Mouse (Mus musculus): ENCODE results near the gene Wdr74.

The Wdr74 gene

GRCm38 (mm10) chr19:8747368-8747767 lies 11.7 kb downstream of the Wdr74 start:
- no peak for DNase-seq

DNA sequence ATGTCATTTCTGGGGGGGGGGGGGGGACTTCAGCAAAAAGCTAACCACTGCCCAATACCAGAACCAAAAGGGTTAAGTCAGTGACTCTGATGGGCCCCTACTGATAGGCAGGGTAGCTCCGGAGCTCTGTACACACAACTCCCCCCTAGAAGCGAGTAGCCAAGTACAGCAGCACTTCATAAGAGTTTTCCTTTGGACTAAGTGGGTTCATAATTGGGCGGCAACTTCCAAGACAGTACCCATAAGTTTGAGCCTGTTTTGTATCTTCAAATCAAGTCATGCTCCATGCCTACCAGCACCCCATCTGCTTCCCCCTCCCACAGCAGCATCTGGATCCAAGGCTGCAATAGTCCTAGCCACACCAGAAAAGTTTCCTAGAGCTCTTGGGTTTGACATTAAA lies 20.0 kb downstream of the Wdr74 start:
- no peak for DNase-seq

DNA sequence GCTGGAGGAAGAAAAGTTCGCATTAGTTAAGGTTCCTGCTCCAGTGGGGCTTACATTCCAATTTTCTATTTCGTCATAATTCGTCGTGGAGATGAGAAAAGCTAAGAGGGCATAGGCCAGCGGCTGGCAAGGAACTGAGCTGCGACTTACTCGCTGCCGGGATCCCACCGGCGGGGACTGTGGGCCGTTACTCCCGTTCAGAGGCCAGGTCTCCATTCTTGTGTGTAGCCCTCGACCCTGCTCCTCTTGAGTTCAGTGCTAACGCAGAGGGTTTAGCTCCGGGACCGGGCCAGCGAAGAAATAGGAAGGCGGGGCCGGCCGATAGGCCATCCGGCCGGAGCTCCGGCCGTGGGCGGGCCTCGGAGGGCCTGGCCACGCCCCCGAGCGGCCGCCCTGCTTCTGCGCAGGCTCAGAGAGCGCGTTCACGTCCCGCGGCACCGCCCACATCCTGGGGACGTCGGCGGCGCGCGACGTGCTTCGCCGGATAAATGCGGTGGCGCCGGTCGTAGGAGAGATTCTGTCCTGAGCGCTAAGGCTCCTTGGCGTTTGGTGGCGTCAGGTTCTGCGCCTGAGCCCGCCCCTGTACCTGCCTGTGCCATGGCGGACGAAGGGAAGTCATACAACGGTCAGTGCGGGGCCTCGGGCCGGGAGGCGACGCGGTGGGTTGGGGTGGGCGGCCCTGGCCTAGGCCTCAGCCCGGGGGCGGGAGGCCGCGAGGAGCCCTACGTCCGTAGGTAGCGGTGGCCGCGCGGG lies 21.2 kb downstream of the Wdr74 start, which contains the start of gene Nxf1:
Gene Nxf1, plus strand, starts transcription at position 439 of the 753 bp plus-strand sequence.
- peak; percentile 95 for DNase-seq

GRCm38 (mm10) chr19:8757471-8757998 lies 21.9 kb downstream of the Wdr74 start:
- DNase-seq = no peak

DNA sequence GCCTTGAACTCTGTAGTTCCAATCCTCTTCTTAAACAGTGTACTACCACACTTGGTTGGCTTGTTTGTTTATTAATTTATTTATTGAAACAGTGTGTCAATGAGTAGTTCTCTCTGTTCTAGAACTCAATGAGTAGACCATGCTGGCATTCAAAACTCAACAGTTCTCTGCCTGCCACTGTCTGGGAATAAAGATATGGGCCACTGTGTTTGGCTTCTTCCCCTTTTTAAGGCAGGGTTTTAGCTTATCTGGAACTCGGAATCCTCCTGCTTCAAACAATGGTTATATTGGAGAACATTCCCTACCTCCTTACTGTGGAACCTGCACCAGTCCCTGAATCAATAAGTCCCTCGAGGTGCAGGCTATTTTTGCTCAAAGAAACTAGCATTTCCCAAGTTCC lies 23.3 kb downstream of the Wdr74 start:
- no peak for DNase-seq

DNA sequence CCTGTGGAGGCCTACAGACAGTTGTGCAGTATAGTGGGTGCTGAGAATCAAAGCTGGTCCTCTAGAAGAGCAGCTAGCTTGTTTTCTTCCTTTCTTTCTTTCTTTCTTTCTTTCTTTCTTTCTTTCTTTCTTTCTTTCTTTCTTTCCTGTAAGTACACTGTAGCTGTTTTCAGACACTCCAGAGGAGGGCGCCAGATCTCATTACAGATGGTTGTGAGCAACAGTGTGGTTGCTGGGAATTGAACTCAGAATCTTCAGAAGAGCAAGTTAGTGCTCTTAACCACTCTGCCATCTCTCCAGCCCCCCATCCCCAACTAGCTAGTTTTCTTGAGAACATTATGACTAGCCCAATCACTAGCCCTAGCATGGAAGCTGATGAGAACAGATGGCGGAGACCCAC lies 25.1 kb downstream of the Wdr74 start:
- DNase-seq = no peak

GRCm38 (mm10) chr19:8763276-8763675 lies 27.6 kb downstream of the Wdr74 start:
- DNase-seq = no peak

DNA sequence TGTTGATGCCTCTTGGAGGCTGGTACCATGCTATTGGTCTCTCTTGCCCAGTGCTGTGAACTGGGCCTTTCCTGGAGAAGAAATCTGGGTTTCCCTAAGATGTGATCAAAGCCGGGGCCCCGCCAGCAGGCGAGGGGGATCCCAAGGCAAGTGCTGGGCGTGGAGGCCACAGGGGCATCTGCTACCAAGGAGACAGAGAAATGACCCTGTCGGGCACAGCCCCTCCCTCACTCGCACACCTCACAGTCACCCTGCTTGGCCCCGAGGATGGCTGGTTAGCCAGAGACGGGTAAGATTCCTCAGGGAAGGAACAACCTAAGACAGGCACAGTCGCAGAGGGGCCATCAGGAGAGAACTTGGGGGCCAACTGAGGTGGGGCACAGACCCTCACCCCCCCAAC lies 29.9 kb downstream of the Wdr74 start:
- DNase-seq = no peak

DNA sequence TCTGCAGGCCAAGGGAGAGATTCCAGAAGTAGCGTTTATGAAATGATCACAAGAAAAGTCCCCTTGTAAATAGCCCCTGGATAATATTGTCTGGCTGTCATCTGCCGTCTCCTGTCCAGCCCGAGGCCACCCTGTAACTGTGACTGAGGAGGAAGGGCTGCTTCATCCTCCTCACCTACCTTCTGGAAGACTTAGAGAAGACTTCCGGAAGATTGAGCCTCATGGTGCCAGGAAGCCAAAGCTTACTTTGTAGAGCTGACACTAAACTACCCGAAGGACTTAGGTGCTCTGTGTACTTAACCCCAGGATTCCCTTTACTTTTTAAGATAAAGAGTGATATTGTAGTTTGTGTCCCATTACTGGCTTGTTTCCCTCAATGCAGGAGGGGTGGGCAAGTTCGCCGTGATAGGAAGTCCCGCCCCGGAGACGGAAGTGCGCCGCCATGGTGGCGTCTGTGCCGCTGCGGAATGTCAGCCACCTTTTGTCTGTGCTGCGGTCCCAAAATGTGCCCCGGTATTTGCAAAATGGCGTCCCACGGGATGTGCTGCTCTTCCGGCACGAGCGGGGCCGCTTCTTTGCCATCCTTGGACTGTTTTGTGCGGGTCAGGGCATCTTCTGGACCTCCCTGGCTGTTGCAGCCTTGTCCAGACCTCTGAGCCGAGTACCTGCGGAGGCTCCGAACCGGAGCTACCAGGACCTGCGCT lies 35.1 kb downstream of the Wdr74 start, which contains the start of gene Tmem223:
Gene Tmem223, plus strand, starts transcription at position 430 of the 704 bp plus-strand sequence.
- peak; percentile 79 for DNase-seq

- no peak for DNase-seq
Observed at GRCm38 (mm10) chr19:8772996-8773395, 37.4 kb downstream of the Wdr74 start.

GRCm38 (mm10) chr19:8773409-8773808 lies 37.8 kb downstream of the Wdr74 start:
- no peak for DNase-seq

- peak; percentile 97 for DNase-seq
Observed at GRCm38 (mm10) chr19:8774086-8774835, 38.6 kb downstream of the Wdr74 start, which contains the start of gene Tmem179b. Gene Tmem179b (minus strand): TSS chr19:8774467.

DNA sequence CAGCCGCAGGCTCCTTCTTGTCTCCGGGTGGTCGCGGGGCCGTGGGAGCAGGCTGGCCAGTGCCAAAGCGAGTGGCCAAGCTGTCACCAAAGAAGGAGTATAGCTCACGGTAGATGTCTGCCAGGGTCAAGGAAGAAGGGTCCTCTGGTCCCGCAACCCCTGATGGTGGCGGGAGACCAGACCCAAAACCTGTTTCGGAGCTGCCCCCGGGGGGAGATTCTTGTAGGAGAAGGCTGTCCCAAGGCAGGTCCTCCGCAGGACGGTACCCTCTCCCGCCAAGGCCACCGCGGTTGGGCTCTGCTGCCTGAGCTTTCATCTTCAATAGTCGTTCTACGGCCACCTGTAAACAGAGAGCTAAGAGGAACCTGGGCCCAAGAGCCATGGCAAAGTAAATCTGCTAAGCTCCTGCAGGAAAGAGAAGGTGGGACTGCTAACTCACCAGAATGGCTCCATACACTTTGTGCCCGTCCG lies 39.4 kb downstream of the Wdr74 start:
- no peak for DNase-seq

- peak; percentile 89 for DNase-seq
Observed at GRCm38 (mm10) chr19:8786008-8786781, 50.6 kb downstream of the Wdr74 start, which contains the start of gene Taf6l. Gene Taf6l (minus strand): TSS chr19:8786417.

DNA sequence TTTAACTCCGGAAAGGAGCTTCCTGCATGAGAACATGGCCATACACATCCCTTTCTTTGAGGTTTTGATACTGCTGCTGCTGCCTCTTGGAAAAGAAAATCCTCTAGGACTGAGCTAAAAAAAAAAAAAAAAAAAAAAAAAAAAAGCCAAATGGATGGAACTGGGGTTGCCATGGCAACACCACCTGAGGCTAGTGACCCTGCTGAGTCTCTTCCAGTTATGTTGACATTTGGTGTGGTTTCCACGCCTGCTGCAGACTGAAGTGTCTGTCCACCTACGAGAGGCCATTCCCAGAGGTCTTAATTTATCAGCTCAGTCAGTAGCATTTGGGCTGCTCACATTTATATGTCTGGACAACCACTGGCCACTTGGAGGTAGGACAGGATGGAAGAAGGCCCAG lies 52.9 kb downstream of the Wdr74 start:
- DNase-seq = no peak

DNA sequence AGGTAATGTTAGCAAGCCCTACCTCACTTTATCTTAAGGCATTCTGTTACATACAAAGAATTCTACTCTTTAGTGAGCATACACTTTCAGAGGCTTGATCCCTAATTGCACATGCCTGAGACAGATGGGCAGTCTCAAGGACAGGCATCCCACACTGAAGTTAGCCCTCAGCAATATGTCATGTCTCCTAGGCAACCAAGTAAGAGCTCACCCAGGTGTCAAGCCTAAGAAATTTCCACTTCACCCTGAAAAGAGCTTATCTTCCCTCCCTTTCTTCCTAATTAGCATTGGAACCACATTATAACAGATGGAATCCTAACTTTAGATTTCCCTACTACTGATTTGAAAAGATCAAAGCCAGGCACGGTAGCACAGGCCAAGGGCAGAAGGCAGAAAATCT lies 53.5 kb downstream of the Wdr74 start:
- DNase-seq = no peak

DNA sequence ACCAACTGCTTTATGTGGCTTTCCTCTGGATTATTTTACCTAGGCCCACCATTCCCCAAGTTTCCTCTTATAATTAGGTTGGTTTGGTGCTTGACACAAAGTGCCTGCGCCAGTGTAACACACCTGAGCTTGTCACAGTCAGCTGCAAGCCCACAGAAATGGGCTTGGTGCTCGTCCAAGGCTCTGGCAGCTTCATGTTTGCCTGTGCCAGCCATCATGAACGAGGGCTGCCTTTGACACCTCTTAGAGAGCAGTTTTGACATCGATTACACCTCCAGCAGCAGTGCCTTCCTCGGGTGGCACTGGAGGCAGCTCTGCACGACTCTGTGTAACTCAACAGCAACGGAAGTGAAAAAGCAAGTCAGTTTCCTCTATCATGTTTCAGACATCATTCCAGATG lies 54.5 kb downstream of the Wdr74 start:
- DNase-seq = no peak
